Mouse (Mus musculus) neural tube, embryonic 12.5 days (tissue): ENCODE results near the gene Pzp. TPM values are rescaled to one million over a fixed set of nuclear protein-coding genes. Genes with fewer than 3 reads are reported as not detected.

Experiments
- ATAC-seq: fragments of 200-750 bp; cut with Nextera tagmentation; 2 replicates; pipeline ENCODE4 v1.8.0; 2017; ENCODE audit warnings: low read depth, mild to moderate bottlenecking, moderate TSS enrichment, moderate library complexity; ENCODE audit not compliant: low FRiP score
- H3K27ac ChIP-seq: fragments of 300-500 bp; sonication (generic); 2 replicates; pipeline ENCODE4 v1.5.1; 2016
- H3K27me3 ChIP-seq: fragments of 300-500 bp; sonication (generic); replicated peaks from 2 replicates; pipeline ENCODE4 v1.6.1; 2016; ENCODE audit warnings: mild to moderate bottlenecking
- H3K36me3 ChIP-seq: fragments of 300-500 bp; sonication (generic); 2 replicates; pipeline ENCODE4 v1.6.1; 2016; ENCODE audit warnings: mild to moderate bottlenecking
- H3K4me1 ChIP-seq: fragments of 300-500 bp; sonication (generic); 2 replicates; pipeline ENCODE4 v1.6.1; 2016
- H3K4me2 ChIP-seq: fragments of 300-500 bp; sonication (generic); replicated peaks from 2 replicates; pipeline ENCODE4 v1.6.1; 2016; ENCODE audit warnings: mild to moderate bottlenecking
- H3K4me3 ChIP-seq: fragments of 300-500 bp; sonication (generic); 2 replicates; pipeline ENCODE4 v1.5.1; 2016
- H3K9ac ChIP-seq: fragments of 300-500 bp; sonication (generic); 2 replicates; pipeline ENCODE4 v1.6.1; 2016; ENCODE audit warnings: mild to moderate bottlenecking
- H3K9me3 ChIP-seq: fragments of 300-500 bp; sonication (generic); 2 replicates; pipeline ENCODE4 v1.6.1; 2016; ENCODE audit warnings: mild to moderate bottlenecking
- WGBS: fragments of 180-500 bp; shearing (Covaris S2); methylation state at CpG from one replicate; pipeline ENCODE4 v1.1.7; 2016; 5-methylcytosine and 5-hydroxymethylcytosine counted together
- polyA plus RNA-seq: library from polyadenylated mRNA; unstranded; fragments of >200 nt; fragmentation: Nextera tagmentation; extraction: Ambion mirVana; gene quantifications from 2 replicates; pipeline ENCODE4 v1.2.1, GENCODE M21; 2016

Pzp gene
- not detected in 2 replicates for polyA plus RNA-seq

DNA sequence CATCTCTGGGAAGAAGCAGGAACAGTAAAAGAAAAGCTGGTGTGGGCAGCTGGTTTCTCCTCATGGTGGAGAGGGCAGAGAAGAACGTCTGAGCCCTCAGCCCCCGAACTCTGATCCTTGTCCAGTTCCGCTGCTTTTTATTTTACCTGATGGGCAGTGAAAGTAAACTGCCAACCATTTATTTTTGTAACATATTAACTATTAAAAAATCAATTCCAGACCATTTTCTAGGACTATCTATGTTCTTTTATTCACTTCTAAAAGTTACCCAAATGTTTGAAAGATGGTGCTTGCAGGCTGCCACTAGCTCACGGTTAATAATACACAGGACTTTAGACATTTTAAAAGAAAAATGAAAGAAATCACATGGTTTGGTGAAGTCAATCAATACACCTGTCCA lies at the start of gene Pzp:
Gene Pzp (minus strand): TSS at position 120 of the 400 bp plus-strand sequence.
- ATAC-seq, result no peak
- WGBS, result 82% methylated on average over 4 of the region's 4 CpGs
- H3K4me1 ChIP-seq, result no peaks in the 10 kb centered on the region

DNA sequence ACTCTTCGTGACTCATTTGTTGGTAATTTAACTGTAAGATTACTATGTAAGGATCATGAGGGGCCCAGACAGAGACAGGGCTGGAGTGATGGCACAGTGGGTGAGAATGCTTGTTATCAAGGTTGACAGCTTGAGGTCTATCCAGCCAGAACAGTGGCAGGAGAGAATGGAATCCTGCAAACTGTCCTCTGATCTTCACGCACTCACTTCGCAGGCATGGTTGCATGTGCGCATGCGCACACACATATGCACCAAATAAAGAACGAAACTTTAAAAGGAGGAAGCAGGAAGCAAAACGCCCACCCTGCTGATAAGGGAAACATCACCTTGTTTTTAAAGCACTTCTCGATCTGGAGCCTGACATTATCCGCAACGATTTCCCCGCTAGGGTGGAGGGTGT lies 40.1 kb upstream of the Pzp start:
- Histone ChIP-seq H3K4me2 (no peak overlapping the region), H3K9me3 (no peaks in the 10 kb centered on the region), H3K27ac (no peak overlapping the region), H3K9ac (no peak overlapping the region), H3K36me3 (no peaks in the 10 kb centered on the region), H3K27me3 (no peaks in the 10 kb centered on the region), H3K4me1 (no peaks in the 10 kb centered on the region), H3K4me3 (no peak overlapping the region)
- no peak for ATAC-seq
- WGBS, result 93% methylated on average over 11 of the region's 11 CpGs

More for the DNA sequence above, at the start of gene Pzp:
- Histone ChIP-seq H3K27me3 (no peaks in the 10 kb centered on the region), H3K9ac (no peak within 1 kb of the TSS), H3K27ac (no peak within 1 kb of the TSS), H3K9me3 (0 out of 2 replicates have a peak, but pooled peaks cover 3% of the 10 kb centered on the region), H3K36me3 (no peaks in the 10 kb centered on the region), H3K4me3 (no peak within 1 kb of the TSS), H3K4me2 (no peak within 1 kb of the TSS)

DNA sequence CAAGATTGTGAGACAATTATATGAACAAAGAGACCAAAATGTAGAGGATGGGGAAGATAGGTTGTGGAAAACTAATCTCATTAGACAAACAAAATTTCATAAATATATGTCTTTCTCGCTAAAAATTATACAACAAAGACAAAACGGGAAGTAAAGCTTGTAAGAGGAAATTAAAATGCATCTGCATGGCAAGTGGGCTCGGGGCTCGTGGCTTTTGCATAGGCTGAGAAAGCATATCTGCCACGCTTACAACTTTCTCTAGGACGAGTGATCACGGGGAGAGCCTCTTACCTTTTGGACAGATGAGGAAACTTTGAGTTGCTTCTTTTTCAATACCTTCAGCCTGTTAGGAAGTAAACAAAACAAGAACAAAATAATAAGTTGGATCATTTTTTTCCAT lies 27.5 kb upstream of the Pzp start:
- Histone ChIP-seq H3K4me1 (no peaks in the 10 kb centered on the region), H3K4me2 (no peak overlapping the region), H3K27ac (no peak overlapping the region), H3K9ac (no peak overlapping the region), H3K36me3 (no peaks in the 10 kb centered on the region), H3K4me3 (no peak overlapping the region), H3K9me3 (no peaks in the 10 kb centered on the region), H3K27me3 (no peaks in the 10 kb centered on the region)
- no peak for ATAC-seq
- WGBS, result 91% methylated on average over 7 of the region's 7 CpGs

DNA sequence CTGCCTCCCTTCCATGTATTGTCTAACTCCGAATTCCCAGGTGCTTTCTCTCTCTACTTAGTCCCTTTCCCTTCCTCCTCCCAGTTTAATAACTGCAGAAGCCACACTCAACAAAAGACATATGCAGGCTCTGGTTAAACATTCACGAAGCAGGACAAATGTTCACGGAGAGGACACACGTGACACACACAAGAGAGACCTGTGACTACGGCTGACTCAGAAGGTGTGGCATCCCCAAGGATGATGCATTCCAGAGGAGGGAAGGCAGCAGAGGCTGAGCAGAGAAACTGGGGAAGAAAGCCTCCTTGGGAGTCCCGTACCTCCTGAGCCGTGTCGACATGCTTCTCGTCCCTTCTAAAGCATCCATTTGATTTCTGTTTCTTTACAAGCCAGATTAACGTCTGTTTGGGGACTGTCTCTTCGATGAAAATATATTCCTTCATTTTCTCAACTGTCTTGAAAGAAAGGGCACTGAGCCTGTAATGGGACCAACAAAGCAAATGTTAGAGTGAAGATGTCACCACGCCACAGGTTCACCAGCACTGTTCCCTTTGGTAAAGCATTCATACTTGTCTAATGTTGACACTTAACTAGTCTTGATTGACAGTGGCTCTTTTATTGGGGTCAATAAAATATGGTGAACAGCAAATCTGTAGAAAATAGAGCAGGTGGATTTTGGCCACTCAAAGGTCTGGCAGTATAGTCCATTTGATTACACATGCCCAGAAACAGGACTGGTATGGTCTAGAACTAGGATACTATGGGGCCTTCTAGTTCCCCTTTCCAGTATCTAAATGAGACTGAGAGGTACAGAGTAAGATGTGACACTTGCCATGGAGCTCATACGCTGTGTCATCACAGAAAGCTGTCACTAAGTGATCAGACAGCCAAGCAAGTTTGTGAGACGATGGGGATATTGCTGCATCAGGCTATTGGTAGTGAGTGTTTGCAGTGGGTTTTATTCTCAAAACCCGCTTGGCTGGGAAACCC lies 23.2 kb upstream of the Pzp start:
- H3K9me3 ChIP-seq, result no peaks in the 10 kb centered on the region
- H3K4me1 ChIP-seq, result no peaks in the 10 kb centered on the region
- H3K4me2 ChIP-seq, result no peak overlapping the region
- no peak for ATAC-seq
- no peaks in the 10 kb centered on the region for H3K27me3 ChIP-seq
- WGBS, result 83% methylated on average over 15 of the region's 15 CpGs
- no peak overlapping the region for H3K4me3 ChIP-seq
- H3K9ac ChIP-seq, result no peak overlapping the region
- H3K36me3 ChIP-seq, result no peaks in the 10 kb centered on the region
- H3K27ac ChIP-seq, result no peak overlapping the region

DNA sequence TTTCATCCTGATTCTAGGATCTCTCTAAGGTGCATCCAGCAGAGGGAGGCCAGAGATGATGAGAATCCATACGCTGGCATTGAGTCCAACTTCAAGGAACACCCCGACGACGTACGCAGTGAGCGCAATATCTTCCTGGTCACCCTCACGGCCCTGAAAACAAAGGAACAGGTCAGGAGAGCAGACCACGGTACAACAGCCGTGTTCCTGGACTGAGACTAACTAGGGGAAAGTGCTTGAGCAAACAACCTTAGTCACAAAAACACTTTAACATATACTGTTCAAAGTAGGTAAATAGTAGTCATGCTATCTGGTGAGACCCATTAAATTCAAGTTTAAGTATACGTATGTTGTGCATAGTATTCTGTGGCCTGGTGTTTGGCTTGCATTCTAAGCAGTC lies 22.0 kb upstream of the Pzp start:
- 92% methylated on average over 10 of the region's 10 CpGs for WGBS
- H3K9me3 ChIP-seq, result no peaks in the 10 kb centered on the region
- no peak overlapping the region for H3K4me2 ChIP-seq
- no peaks in the 10 kb centered on the region for H3K36me3 ChIP-seq
- H3K27ac ChIP-seq, result no peak overlapping the region
- H3K4me3 ChIP-seq, result no peak overlapping the region
- no peaks in the 10 kb centered on the region for H3K4me1 ChIP-seq
- no peak for ATAC-seq
- no peaks in the 10 kb centered on the region for H3K27me3 ChIP-seq
- no peak overlapping the region for H3K9ac ChIP-seq

DNA sequence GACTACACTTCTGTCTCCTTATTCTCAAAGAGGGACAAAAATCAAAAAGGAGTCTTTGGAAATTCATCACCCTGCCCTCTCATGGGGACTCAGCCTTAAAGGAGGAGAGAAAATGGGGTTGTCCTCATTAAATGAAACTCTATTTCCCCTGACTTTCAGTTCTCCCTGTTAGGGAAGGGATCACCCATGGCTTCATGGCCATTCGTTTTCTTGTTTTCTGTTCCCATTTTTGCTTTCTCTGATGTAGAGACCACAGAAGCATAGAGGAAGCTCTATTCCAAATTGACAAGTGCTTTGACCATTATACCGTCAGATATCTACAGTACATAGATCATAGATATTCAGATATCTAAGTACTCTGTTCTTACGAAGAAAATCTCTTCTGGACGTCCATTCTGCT lies 18.9 kb upstream of the Pzp start:
- H3K9ac ChIP-seq, result no peak overlapping the region
- no peaks in the 10 kb centered on the region for H3K27me3 ChIP-seq
- no peak overlapping the region for H3K27ac ChIP-seq
- H3K9me3 ChIP-seq, result no peaks in the 10 kb centered on the region
- 88% methylated on average over 4 of the region's 4 CpGs for WGBS
- no peak overlapping the region for H3K4me2 ChIP-seq
- H3K4me1 ChIP-seq, result no peaks in the 10 kb centered on the region
- no peak for ATAC-seq
- no peaks in the 10 kb centered on the region for H3K36me3 ChIP-seq
- H3K4me3 ChIP-seq, result no peak overlapping the region

DNA sequence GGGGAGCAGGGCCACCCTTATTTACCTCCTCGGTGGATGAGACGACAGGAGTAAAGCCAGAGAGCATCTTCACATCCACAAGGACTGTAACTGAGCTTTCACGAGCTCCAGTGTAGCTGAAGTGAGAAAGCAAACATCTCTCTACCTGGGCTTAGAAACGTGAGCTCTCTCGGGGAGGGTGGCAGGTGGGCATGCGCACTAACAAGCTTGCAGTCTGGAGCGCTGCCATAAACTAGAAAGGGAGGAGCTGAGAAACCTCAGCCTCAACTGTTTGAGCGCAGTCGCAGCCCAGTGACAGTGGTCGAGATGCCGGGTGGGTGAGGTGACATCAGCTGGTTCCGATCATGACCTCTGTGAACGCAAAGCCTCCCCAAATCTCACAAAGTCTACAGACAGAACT lies 16.7 kb upstream of the Pzp start:
- Histone ChIP-seq H3K9ac (no peak overlapping the region), H3K4me2 (no peak overlapping the region), H3K27ac (no peak overlapping the region), H3K27me3 (no peaks in the 10 kb centered on the region), H3K4me1 (no peaks in the 10 kb centered on the region), H3K4me3 (no peak overlapping the region), H3K36me3 (no peaks in the 10 kb centered on the region), H3K9me3 (no peaks in the 10 kb centered on the region)
- WGBS, result 78% methylated on average over 13 of the region's 13 CpGs
- no peak for ATAC-seq

DNA sequence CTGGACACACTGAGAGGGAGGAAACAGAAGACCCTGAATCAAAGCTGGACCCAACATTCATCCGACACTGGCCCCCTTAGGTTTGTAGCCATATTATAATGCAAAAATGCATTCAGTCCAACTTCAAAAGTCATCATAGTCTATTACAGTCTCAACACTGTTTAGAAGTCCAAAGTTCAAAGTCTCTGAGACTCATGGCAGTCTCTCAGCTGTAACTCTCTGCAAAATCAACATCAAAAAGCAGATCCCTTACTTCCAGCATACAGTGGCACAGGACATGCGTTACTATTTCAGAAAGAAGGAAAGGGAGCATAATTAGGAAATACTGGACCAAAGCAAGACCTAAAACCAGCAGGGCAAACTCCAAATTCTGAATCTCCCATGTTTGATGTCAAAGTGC lies 8.7 kb upstream of the Pzp start:
- H3K4me2 ChIP-seq, result no peak overlapping the region
- H3K4me3 ChIP-seq, result no peak overlapping the region
- H3K27ac ChIP-seq, result no peak overlapping the region
- no peaks in the 10 kb centered on the region for H3K4me1 ChIP-seq
- no peaks in the 10 kb centered on the region for H3K36me3 ChIP-seq
- no peak for ATAC-seq
- H3K9me3 ChIP-seq, result no peaks in the 10 kb centered on the region
- H3K9ac ChIP-seq, result no peak overlapping the region
- no peaks in the 10 kb centered on the region for H3K27me3 ChIP-seq
- 89% methylated on average over 2 of the region's 2 CpGs for WGBS

DNA sequence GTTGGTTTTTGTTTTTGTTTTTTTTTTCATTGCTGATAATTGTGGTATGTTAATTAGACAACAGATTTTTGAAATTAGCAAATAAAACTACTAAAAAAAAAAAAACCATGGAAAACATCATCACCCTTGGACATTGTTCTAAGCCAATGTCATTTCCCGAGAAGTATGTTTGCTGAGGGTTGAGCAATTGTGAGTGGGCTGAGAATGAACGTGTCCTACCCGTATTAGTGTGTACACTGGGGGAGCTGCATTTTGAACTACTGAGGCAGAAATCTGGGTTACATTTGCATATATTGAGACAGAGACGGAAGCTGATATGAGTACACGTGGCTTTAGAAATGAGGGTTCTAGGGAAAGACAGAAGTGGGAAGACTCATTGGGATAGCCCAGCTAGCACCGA lies 6.8 kb upstream of the Pzp start:
- H3K9me3 ChIP-seq, result no peaks in the 10 kb centered on the region
- H3K4me3 ChIP-seq, result no peak overlapping the region
- H3K4me1 ChIP-seq, result no peaks in the 10 kb centered on the region
- no peak overlapping the region for H3K4me2 ChIP-seq
- no peak for ATAC-seq
- H3K27me3 ChIP-seq, result no peaks in the 10 kb centered on the region
- no peak overlapping the region for H3K27ac ChIP-seq
- H3K9ac ChIP-seq, result no peak overlapping the region
- WGBS, result 89% methylated on average over 6 of the region's 6 CpGs
- no peaks in the 10 kb centered on the region for H3K36me3 ChIP-seq

DNA sequence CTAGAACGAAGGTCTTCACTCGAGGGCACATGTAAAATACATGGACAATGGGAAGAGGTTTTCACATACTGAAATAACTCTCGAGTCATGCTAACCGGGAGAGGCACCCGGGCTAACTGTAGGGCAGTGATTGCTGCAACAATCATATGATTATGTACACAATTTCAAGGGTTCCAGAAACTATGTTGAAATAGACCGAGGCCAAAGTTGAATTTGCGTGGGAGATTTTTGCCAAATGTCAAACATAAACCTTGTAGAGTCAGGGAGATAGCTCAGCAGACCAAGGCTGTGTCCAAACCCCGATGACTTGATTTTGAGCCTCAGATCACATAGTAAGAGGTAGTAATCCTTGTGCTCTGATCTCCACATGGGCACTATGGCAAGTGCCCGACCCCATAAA lies 6.2 kb upstream of the Pzp start:
- no peaks in the 10 kb centered on the region for H3K27me3 ChIP-seq
- 90% methylated on average over 9 of the region's 9 CpGs for WGBS
- ATAC-seq, result no peak

DNA sequence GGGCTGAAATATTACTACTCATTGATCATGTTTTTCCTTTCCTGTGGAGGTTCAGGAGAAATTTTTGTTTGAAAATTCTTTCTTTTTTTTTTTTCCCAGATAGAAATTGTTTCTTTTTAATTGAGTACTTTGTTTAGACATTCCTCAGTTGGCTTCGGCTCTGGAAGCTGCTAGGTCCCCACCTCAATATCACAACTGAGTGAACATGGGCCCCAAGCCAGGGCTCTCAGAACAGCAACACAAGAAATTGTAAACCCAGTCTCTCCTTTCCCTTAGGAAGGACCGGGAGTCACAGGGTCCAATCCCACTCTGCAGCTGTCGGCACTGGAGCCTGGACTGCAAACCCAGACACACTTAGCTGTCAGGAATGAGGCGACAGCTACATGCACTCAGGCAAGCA lies 2.0 kb upstream of the Pzp start:
- Histone ChIP-seq H3K9me3 (0 out of 2 replicates have a peak, but pooled peaks cover 3% of the 10 kb centered on the region), H3K27me3 (no peaks in the 10 kb centered on the region), H3K27ac (no peak overlapping the region), H3K36me3 (no peaks in the 10 kb centered on the region), H3K4me3 (no peak overlapping the region), H3K4me1 (no peaks in the 10 kb centered on the region), H3K9ac (no peak overlapping the region), H3K4me2 (no peak overlapping the region)
- no peak for ATAC-seq
- WGBS, result 82% methylated on average over 4 of the region's 4 CpGs

More for the DNA sequence above, 6.2 kb upstream of the Pzp start:
- Histone ChIP-seq H3K36me3 (no peaks in the 10 kb centered on the region), H3K9me3 (no peaks in the 10 kb centered on the region), H3K27ac (no peak overlapping the region), H3K4me2 (no peak overlapping the region), H3K4me1 (no peaks in the 10 kb centered on the region), H3K9ac (no peak overlapping the region), H3K4me3 (no peak overlapping the region)

DNA sequence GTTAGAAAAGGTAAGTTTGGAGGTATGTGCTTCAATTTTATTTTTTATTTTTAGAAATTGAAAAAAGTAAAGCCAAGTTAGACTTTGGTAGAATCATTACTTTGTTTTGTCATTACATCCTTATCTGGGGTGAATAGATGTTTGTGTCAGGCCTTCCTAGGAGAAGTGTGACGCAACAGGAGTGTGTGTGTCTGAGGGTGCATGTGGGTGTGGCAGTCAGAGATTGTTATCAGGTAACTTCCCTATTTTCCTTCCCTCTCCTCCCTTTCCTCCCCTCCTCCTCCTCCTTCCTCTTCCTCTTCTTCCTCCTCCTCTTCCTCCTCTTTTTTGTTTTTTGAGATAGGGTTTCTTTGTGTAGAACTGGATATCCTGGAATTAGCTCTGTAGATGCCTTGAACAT lies 590 bp upstream of the Pzp start:
- WGBS, result 91% methylated on average over 1 of the region's 1 CpGs
- H3K9me3 ChIP-seq, result 0 out of 2 replicates have a peak, but pooled peaks cover 3% of the 10 kb centered on the region
- H3K4me1 ChIP-seq, result no peaks in the 10 kb centered on the region
- no peaks in the 10 kb centered on the region for H3K27me3 ChIP-seq
- no peak for ATAC-seq
- no peaks in the 10 kb centered on the region for H3K36me3 ChIP-seq
- no peak overlapping the region for H3K9ac ChIP-seq
- H3K4me3 ChIP-seq, result no peak overlapping the region
- no peak overlapping the region for H3K27ac ChIP-seq
- H3K4me2 ChIP-seq, result no peak overlapping the region

DNA sequence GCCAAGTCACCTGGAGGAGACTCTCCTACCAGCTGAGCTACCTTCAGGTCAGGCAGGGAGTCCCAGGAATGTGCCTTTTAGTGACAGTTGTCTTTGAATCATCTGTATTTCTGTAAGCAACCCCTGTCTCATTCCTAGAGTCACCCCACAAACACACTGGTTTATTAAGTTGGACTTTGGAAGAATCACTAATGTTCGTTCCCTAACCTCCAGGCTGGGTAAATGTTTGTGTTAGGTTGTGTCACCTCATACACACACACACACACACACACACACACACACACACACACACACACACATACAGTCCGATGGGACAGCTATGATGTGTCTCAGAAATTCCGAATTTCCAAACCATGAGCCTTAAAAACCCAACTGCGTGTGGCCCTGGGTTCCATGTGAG lies 719 bp downstream of the Pzp start:
- Histone ChIP-seq H3K4me2 (no peak overlapping the region), H3K4me1 (no peaks in the 10 kb centered on the region), H3K36me3 (no peaks in the 10 kb centered on the region), H3K27ac (no peak overlapping the region), H3K4me3 (no peak overlapping the region), H3K9ac (no peak overlapping the region), H3K9me3 (0 out of 2 replicates have a peak, but pooled peaks cover 3% of the 10 kb centered on the region), H3K27me3 (no peaks in the 10 kb centered on the region)
- no peak for ATAC-seq
- 81% methylated on average over 4 of the region's 4 CpGs for WGBS
